Comparison of ENCODE assay signal across 23 mouse cellular contexts in the genomic region with DNA sequence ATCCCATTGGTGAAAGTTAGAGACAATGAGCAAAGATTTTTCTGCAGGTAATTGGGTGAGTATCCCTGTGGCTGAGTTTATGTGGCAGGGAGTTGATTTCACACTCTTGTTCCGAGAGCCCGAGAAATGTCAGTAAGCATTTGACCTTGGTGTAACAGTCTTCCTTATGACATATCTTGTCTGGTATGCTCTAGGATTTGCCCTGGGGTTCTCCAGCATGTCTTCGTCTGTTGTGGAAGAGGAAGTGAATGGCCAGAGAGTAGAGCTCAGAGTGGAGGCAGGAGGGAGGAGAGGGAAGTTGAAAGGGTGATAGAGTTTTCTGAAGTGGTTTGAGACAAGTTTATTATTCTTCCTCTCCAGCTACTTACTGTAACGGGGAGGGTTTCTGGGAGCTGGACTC.
A peak's percentile ranks its signal among the peaks of the same experiment; 100 is the strongest.
DNase-seq lines count a peak whose midpoint lies in the region; ATAC-seq lines count a peak whose summit lies in the region.
"Had no signal": no experiment of that assay in that cellular context is flagged by ENCODE, and none has a peak within 500 bp of the region (broad histone marks: within the 10 kb centered on the region; RNA-seq: fewer than 3 reads in every experiment).

No protein-coding gene starts in this region.

- no peak overlapping the region for H3K27ac ChIP-seq in heart, embryonic 16.5 days (ENCODE audit: low read length)
- no peak overlapping the region for H3K27ac ChIP-seq in heart, embryonic 12.5 days (ENCODE audit: poor library complexity, severe bottlenecking)
- H3K27ac ChIP-seq: embryonic facial prominence, embryonic 12.5 days; forebrain, embryonic 15.5 days; hindbrain, embryonic 15.5 days had no signal

- peaks cover 27% of the 10 kb centered on the region for H3K4me1 ChIP-seq in heart, embryonic 16.5 days (ENCODE audit: control insufficient read depth, insufficient read depth, low read length)
- peaks cover 32% of the 10 kb centered on the region for H3K4me1 ChIP-seq in heart, embryonic 12.5 days (replicated peaks)
- H3K4me1 ChIP-seq: embryonic facial prominence, embryonic 12.5 days; hindbrain, embryonic 15.5 days had no signal

- H3K9ac ChIP-seq in heart, embryonic 16.5 days (ENCODE audit: low read length): no peak overlapping the region
- no peak overlapping the region for H3K9ac ChIP-seq in heart, embryonic 12.5 days
- H3K9ac ChIP-seq: embryonic facial prominence, embryonic 12.5 days; forebrain, embryonic 15.5 days; hindbrain, embryonic 15.5 days had no signal

- ATAC-seq in heart, embryonic 16.5 days (replicated peaks; ENCODE audit: extremely low read depth, insufficient read depth, low FRiP score): peak; percentile 18; the same call in 1 of the 2 replicates
- ATAC-seq in heart, embryonic 12.5 days (ENCODE audit: insufficient number of reproducible peaks, low FRiP score): no peak
- peak; percentile 73 for ATAC-seq in common myeloid progenitor, adult 5-6 weeks (replicated peaks; ENCODE audit: low read depth, poor library complexity, severe bottlenecking)
- ATAC-seq in megakaryocyte progenitor cell, adult 5-6 weeks (replicated peaks; ENCODE audit: poor library complexity): peak; percentile 77
- ATAC-seq: activated CD4-positive, CD25-positive, alpha-beta regulatory T cell, adult 4 months; CD4-positive, CD25-positive, alpha-beta regulatory T cell, adult 4 months; forebrain, embryonic 15.5 days had no signal

- 20% methylated on average over 4 of the region's 4 CpGs for whole genome bisulfite sequencing in heart, embryonic 16.5 days
- WGBS in heart, embryonic 12.5 days: 21% methylated on average over 4 of the region's 4 CpGs

- H3K36me3 ChIP-seq in heart, embryonic 16.5 days (ENCODE audit: control insufficient read depth, insufficient read depth): no peaks in the 10 kb centered on the region
- no peaks in the 10 kb centered on the region for H3K36me3 ChIP-seq in heart, embryonic 12.5 days
- H3K36me3 ChIP-seq: embryonic facial prominence, embryonic 12.5 days; forebrain, embryonic 15.5 days; G1E; hindbrain, embryonic 15.5 days had no signal

- H3K4me3 ChIP-seq in heart, embryonic 16.5 days (ENCODE audit: low read length): no peak overlapping the region
- no peak overlapping the region for H3K4me3 ChIP-seq in heart, embryonic 12.5 days
- H3K4me3 ChIP-seq: embryonic facial prominence, embryonic 12.5 days; forebrain, embryonic 15.5 days; hindbrain, embryonic 15.5 days had no signal

- peak; percentile 70 for DNase-seq in Muller cell, postnatal 12 days (ENCODE audit: inconsistent ontology term)
- DNase-seq in neural tube, embryonic 10.5 days (ENCODE audit: extremely low spot score, low spot score): no peak
- DNase-seq in embryo, embryonic 10.5 days (ENCODE audit: low spot score): no peak
- DNase-seq in layer of hippocampus, adult 18-20 months (ENCODE audit: low spot score in 2 of 2): no peak
- DNase-seq: adrenal gland, adult 2 months; adrenal gland, postnatal 25 days; B cell, adult 2 months; cerebellum, adult 18-20 months; cerebellum, postnatal 10 days; gastrocnemius, postnatal 14 days; heart, postnatal 10 days; kidney, adult 11 months had no signal

- H3K9me3 ChIP-seq in heart, embryonic 16.5 days (replicated peaks; ENCODE audit: control insufficient read depth, low read length): no peaks in the 10 kb centered on the region
- H3K9me3 ChIP-seq in heart, embryonic 12.5 days (replicated peaks): no peaks in the 10 kb centered on the region
- H3K9me3 ChIP-seq: embryonic facial prominence, embryonic 12.5 days; forebrain, embryonic 15.5 days; G1E; hindbrain, embryonic 15.5 days had no signal

- H3K4me2 ChIP-seq in heart, embryonic 16.5 days (ENCODE audit: low read depth, low read length): no peak overlapping the region
- H3K4me2 ChIP-seq in heart, embryonic 12.5 days: no peak overlapping the region
- H3K4me2 ChIP-seq: embryonic facial prominence, embryonic 12.5 days; forebrain, embryonic 15.5 days; heart, embryonic 11.5 days; hindbrain, embryonic 15.5 days had no signal

- no peaks in the 10 kb centered on the region for H3K27me3 ChIP-seq in heart, embryonic 16.5 days (ENCODE audit: control insufficient read depth, insufficient read depth, low read length)
- H3K27me3 ChIP-seq in heart, embryonic 12.5 days (replicated peaks): no peaks in the 10 kb centered on the region
- H3K27me3 ChIP-seq: embryonic facial prominence, embryonic 12.5 days; forebrain, embryonic 15.5 days; hindbrain, embryonic 15.5 days had no signal
